Mouse (Mus musculus) gastrocnemius, postnatal 14 days (tissue): Measurements from ENCODE around the gene Ablim1. TPM values are rescaled to one million over a fixed set of nuclear protein-coding genes. Genes with fewer than 3 reads are reported as not detected.

ENCODE experiments used
- DNase-seq: peaks from one replicate; pipeline ENCODE4 v3.0.0; 2021; ENCODE audit warnings: mixed read lengths
- intact Hi-C: fragments of 180-260 bp; cut with DNase I; formaldehyde crosslinking; loops from one replicate; pipeline ENCODE4 v1.15.1; 2025; ENCODE audit warnings: low total_unique reads
- total RNA-seq, 2 experiments: library from RNA; stranded (reverse); gene quantifications; 2 replicates each; pipeline ENCODE4 v1.2.3; 2021

Ablim1 gene
- total RNA-seq, 2 experiments from 2014 or later, result 50.6 to 57.8 TPM

- no peak for DNase-seq
- intact Hi-C loops, result no loop called here
Observed at GRCm38 (mm10) chr19:57100753-57101446, 213.8 kb downstream of the Ablim1 start.

- DNase-seq, result no peak
- intact Hi-C loops, result no loop called here
Observed at GRCm38 (mm10) chr19:57099986-57100385, 214.7 kb downstream of the Ablim1 start.

GRCm38 (mm10) chr19:57099094-57099357 is 215.7 kb downstream of the Ablim1 start:
- DNase-seq, result no peak
- intact Hi-C loops, result no loop called here

GRCm38 (mm10) chr19:57098241-57099093 is 216.3 kb downstream of the Ablim1 start:
- intact Hi-C loops, result no loop called here
- DNase-seq, result peak; percentile 38

- intact Hi-C loops, result no loop called here
- no peak for DNase-seq
Observed at GRCm38 (mm10) chr19:57095340-57095739, 219.4 kb downstream of the Ablim1 start.

- DNase-seq, result no peak
- intact Hi-C loops, result no loop called here
Observed at GRCm38 (mm10) chr19:57093698-57094004, 221.1 kb downstream of the Ablim1 start.

GRCm38 (mm10) chr19:57092958-57093697 is 221.6 kb downstream of the Ablim1 start:
- no peak for DNase-seq
- intact Hi-C loops, result no loop called here

GRCm38 (mm10) chr19:57091278-57091677 is 223.4 kb downstream of the Ablim1 start:
- no peak for DNase-seq
- intact Hi-C loops, result no loop called here

- intact Hi-C loops, result no loop called here
- no peak for DNase-seq
Observed at GRCm38 (mm10) chr19:57088804-57089369, 225.8 kb downstream of the Ablim1 start.

- intact Hi-C loops, result no loop called here
- DNase-seq, result no peak
Observed at GRCm38 (mm10) chr19:57084520-57085166, 230.1 kb downstream of the Ablim1 start.

- intact Hi-C loops, result no loop called here
Observed at GRCm38 (mm10) chr19:57083887-57084286, 230.8 kb downstream of the Ablim1 start.

GRCm38 (mm10) chr19:57083183-57083555 is 231.6 kb downstream of the Ablim1 start:
- intact Hi-C loops, result no loop called here

More at GRCm38 (mm10) chr19:57083887-57084286, 230.8 kb downstream of the Ablim1 start:
- no peak for DNase-seq

GRCm38 (mm10) chr19:57082454-57083182 is 232.1 kb downstream of the Ablim1 start:
- DNase-seq, result no peak
- intact Hi-C loops, result no loop called here

More at GRCm38 (mm10) chr19:57083183-57083555, 231.6 kb downstream of the Ablim1 start:
- DNase-seq, result no peak

- intact Hi-C loops, result no loop called here
- DNase-seq, result no peak
Observed at GRCm38 (mm10) chr19:57081536-57081935, 233.2 kb downstream of the Ablim1 start.

- DNase-seq, result no peak
- intact Hi-C loops, result no loop called here
Observed at GRCm38 (mm10) chr19:57079606-57079981, 235.1 kb downstream of the Ablim1 start.

- DNase-seq, result peak; percentile 37
- intact Hi-C loops, result no loop called here
Observed at GRCm38 (mm10) chr19:57078867-57079605, 235.7 kb downstream of the Ablim1 start.

- intact Hi-C loops, result no loop called here
- peak; percentile 27 for DNase-seq
Observed at GRCm38 (mm10) chr19:57077826-57078699, 236.7 kb downstream of the Ablim1 start.
